Mouse (Mus musculus) urinary bladder, adult 2 months (tissue): Measurements from ENCODE around the gene Ssbp2. TPM values are rescaled to one million over a fixed set of nuclear protein-coding genes. Genes with fewer than 3 reads are reported as not detected.

Experiments
- DNase-seq: peaks from one replicate; pipeline ENCODE4 v3.0.0; 2022; ENCODE audit warnings: low spot score
- polyA plus RNA-seq: library from polyadenylated mRNA; depleted of rRNA; stranded (reverse); fragments of >200 nt; gene quantifications from 2 replicates; pipeline ENCODE4 v1.2.3, GENCODE M21; 2012

Ssbp2 gene
- polyA plus RNA-seq, 1 experiment = 92.7 TPM

GRCm38 (mm10) chr13:91461299-91461698 lies 1.2 kb downstream of the Ssbp2 start:
- DNase-seq = no peak

DNA sequence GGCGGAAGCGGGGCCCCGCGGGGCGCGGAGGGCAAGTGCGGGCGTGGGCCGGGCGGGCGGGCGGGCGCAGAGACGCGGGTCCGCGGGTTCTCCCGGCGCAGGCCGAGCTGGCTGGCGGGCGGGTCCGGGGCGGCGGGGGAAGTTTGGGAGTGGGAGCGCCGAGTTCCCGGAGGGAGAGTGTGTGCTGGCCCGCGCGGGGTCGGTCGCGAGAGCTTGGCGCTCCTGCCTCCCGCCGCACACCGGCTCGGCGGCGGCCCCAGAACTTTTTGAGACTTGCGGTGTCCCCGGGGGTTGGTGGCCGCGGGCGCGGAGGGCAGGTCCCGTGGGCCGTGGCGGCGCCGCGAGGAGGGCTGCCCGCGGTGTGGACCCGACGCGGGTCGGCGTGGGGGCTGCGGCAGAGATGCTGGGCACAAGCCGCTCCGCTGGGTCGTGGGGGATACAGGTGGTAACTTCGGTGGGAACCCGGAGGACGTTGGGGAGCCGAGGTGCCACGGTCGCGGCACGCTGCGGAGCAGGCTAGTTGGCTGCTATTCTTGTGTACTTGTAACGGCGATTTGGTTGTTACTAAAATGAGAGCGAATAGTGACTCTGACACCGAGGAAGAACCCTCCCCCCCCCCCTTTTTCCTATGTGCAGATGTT lies 1.7 kb downstream of the Ssbp2 start:
- peak; percentile 47 for DNase-seq

- no peak for DNase-seq
Measured at GRCm38 (mm10) chr13:91462395-91462794, 2.3 kb downstream of the Ssbp2 start.

GRCm38 (mm10) chr13:91462893-91463481 lies 2.9 kb downstream of the Ssbp2 start:
- DNase-seq = no peak

- no peak for DNase-seq
Measured at GRCm38 (mm10) chr13:91465002-91465715, 5.1 kb downstream of the Ssbp2 start.

DNA sequence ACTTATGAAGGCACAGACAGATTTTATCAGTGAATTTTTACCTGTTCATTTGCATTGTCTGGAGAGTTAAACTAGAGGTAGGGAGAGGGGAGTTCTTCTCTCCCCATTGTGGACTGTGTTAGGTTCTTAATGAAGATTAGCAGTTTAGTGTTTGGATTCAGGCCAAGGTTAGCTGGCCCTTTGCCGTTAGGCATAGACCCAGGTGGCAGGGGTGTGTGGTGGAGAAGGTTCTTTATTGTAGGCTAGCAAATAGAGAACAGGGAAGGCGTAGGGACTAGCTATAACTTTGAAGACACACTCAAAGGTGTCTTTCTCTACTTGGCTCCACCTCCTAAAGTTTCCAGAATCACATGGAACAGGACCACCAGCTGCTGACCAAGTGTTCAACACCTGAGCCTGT lies 11.5 kb downstream of the Ssbp2 start:
- no peak for DNase-seq

DNA sequence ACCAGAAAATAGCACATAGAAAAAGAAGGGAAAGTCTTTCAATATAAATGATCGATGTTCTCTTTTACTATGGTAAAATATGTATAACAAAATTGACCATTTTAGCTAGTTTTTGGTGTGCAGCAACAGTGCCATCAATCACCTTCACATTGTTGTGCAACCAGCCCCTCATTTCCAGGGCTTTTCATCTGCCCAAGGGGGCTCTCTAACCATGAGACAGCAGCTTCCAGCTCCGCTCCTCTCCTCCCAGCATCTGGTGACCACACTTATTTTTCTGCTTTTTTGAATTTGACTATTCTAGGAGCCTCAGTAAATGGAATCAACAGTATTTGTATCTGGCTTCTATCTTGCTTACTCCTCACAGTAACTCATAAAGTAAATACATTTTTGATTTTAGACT lies 11.9 kb downstream of the Ssbp2 start:
- DNase-seq = no peak

- no peak for DNase-seq
Measured at GRCm38 (mm10) chr13:91473527-91473926, 13.4 kb downstream of the Ssbp2 start.

DNA sequence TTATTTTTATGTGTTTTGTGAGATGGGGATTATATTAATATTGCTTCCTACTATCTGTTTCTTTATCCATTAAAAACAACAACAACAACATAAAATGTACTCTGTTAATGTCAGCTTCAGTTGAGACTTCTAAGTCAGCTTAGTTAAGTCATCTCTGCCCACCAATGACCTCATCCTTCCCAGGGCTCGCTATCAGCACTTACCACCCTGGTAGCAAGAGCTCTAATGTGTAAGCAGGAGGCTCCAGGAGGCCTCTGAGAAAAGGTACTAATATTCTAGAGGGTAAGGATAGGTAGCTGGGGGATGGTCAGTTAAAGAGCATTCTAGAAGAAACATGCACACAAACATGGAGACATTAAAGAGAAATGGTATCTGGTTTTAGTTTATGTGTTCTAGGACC lies 13.9 kb downstream of the Ssbp2 start:
- DNase-seq = no peak

GRCm38 (mm10) chr13:91475888-91476287 lies 15.8 kb downstream of the Ssbp2 start:
- no peak for DNase-seq

GRCm38 (mm10) chr13:91476596-91477100 lies 16.6 kb downstream of the Ssbp2 start:
- DNase-seq = no peak

DNA sequence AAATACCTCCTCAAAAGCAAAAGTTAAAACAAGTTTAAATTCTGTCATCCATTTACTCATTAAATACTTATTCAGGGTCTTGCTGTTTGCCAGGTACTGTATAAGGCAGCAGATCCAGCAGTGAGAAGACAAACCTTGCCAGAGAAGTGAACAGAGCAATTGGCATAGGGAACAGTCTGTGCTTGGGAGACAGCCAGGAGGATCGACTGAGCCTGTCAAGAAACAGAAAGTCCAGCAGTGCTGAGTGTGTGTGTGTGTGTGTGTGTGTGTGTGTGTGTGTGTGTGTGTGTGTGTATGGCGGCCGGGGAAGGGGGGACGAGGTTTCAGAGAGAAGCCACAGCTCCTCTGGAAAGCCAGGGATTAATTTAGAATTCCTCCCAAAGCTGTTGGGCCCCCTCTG lies 17.9 kb downstream of the Ssbp2 start:
- DNase-seq = no peak

DNA sequence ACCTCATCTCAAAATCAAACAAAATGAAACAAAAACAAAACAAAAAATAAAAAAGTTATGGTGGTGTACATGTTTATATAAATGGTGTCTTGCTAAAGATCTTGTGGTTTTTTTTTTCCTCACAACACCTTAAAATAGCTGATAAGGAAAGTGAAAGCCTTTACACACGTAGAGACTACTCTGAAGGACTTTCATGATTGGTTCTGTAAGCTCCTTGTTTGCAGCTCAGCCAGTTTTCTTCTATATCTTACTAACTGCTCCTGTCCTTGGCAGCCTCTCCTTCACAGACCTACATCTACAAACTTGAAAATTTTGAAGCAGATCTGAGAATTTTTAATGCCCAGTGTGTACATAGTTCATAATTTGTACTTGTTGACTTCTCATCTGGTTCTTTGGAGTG lies 24.2 kb downstream of the Ssbp2 start:
- no peak for DNase-seq

- no peak for DNase-seq
Measured at GRCm38 (mm10) chr13:91492133-91492532, 32.0 kb downstream of the Ssbp2 start.

DNA sequence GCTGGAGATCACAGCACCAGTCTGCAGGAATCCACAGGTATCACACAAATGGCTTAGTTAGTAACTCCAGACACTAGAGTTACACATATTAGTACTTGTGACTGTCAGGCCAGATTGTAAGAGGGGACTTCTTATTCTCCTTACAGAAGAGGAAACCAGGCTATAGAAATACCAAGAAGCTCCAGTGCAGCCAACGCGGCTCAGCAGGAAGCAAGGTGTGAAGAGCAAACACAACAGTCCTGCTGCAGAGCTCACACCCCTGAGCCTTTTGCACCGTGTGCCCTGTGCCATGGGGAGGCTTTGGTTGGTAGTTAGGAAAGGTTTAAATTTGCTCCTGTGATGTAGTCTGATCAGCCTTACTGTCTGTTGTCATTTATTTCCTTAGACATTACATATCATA lies 37.0 kb downstream of the Ssbp2 start:
- no peak for DNase-seq

- no peak for DNase-seq
Measured at GRCm38 (mm10) chr13:91501735-91502134, 41.7 kb downstream of the Ssbp2 start.

DNA sequence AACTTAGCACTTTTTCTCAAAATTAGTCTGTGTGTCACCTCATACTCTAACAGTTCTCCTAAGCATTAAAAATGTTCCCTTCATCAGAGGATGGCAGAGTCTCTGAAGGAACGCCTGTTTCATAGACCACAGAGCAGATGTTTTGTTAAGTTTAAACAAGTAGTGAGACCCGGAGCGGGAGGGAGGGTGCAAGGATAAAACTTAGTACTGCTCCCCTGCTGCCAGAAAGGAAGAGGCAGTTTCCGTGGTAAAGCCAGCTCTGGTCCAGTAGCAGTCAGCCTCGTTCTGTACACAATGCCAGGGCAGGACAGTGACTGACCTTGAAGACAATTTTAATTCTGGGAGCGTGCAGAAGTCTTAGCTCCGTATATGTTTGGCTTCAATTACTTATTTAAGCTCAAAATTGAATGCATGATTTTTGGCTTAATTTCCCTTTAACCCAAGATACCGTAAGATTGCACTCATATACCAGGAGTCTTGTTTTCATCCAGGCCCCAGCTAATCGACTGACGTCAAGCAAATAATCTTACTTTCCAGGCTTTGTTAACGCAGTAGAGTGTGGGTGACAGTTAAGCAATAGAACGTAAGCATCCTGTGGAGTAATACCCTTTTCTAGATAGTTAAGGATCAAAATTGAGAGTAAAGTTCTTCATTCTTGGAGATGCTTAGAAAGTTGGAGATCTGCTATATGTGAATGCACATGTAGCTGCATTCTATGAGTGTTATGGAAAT lies 42.7 kb downstream of the Ssbp2 start:
- no peak for DNase-seq

DNA sequence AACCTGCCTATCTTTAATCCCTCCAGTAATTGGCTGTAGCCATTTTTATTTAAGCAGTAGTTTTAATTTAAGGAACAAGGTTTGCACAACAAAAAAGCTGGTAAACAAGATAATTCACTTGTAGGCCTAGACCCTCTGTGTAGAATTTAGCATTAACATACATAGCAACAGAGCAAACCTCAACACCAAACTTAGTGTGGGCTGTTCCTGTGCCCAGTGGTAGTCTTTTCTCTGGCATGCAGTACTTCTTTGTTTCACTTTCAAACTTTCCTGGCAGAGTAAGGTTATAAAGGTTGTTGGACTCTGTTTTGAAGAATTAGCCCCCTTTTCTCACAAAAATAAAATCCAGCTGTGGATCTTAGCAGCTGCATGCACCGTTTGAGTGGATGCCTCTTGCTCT lies 48.9 kb downstream of the Ssbp2 start:
- DNase-seq = no peak

- DNase-seq = no peak
Measured at GRCm38 (mm10) chr13:91509467-91509866, 49.4 kb downstream of the Ssbp2 start.

DNA sequence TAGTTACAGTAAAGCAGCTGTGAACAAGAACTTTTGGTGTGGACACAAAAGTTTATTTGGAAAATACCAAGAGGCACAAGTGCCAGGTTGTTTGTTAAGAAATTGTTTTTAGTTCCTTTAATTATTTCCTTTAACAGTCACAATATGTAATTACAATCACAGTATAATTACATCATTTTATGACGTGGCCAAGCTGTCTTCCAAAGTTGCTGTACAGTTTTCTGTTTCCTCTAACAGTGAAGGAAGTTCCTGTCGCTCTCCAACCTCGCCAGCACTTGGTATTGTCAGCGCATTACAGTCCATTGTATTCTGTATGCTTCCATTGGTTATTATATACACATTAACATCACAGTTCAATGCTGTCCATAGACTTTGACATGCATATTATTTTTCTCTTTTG lies 54.9 kb downstream of the Ssbp2 start:
- no peak for DNase-seq

- no peak for DNase-seq
Measured at GRCm38 (mm10) chr13:91520073-91520750, 60.1 kb downstream of the Ssbp2 start.

DNA sequence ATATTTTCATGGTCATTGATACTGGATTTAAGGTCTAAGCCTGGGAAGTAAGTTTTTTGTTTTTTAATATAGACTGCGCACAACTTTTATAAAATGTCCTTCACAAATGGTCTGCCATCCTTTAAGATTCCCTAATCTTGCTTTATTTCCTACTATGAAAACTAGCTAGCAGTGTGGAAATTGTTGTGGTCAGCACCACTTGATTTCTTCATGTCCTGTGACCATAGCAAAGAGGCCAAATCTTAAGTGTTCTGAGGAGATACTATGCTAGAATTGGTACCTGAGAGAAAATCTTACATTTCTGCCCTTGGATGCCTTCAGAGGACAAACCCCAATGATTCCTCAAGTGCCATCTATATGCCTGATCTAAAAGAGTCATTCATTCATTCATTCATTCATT lies 60.9 kb downstream of the Ssbp2 start:
- no peak for DNase-seq
